Mouse (Mus musculus) MEL (cell line): ENCODE results near the gene Ankrd36.

Experiments used
- CTCF ChIP-seq, 3 experiments: IDR thresholded peaks in 2 of 3; conservative IDR thresholded peaks in 1 of 3; 2 replicates each; pipeline ENCODE4 v1.5.1; 2011 to 2012; ENCODE audit warnings: low read length in 3 of 3, low read depth in 2 of 3, mild to moderate bottlenecking in 2 of 3, improper control_type of control experiment in 1 of 3, inconsistent platforms in 1 of 3, mixed read lengths in 1 of 3, moderate library complexity in 1 of 3; ENCODE audit not compliant: control insufficient read depth in 1 of 3, insufficient read depth in 1 of 3, poor library complexity in 1 of 3, severe bottlenecking in 1 of 3
- ETS1 ChIP-seq: IDR thresholded peaks from 2 replicates; pipeline ENCODE4 v1.6.1; 2012; ENCODE audit warnings: low read depth, mild to moderate bottlenecking, inconsistent platforms, low read length, improper control_type of control experiment, moderate library complexity
- GABPA ChIP-seq: IDR thresholded peaks from 2 replicates; pipeline ENCODE4 v1.6.1; 2012; ENCODE audit warnings: low read depth, mild to moderate bottlenecking, inconsistent platforms, low read length, improper control_type of control experiment, moderate library complexity
- KAT2A ChIP-seq: conservative IDR thresholded peaks from 2 replicates; pipeline ENCODE4 v1.6.1; 2012; ENCODE audit warnings: low read depth, low read length, improper control_type of control experiment, inconsistent platforms
- MAFK ChIP-seq: IDR thresholded peaks from 2 replicates; pipeline ENCODE4 v1.6.1; 2011; ENCODE audit warnings: low read depth, mild to moderate bottlenecking, low read length, improper control_type of control experiment, borderline replicate concordance
- MXI1 ChIP-seq: IDR thresholded peaks from 2 replicates; pipeline ENCODE4 v1.6.1; 2011; ENCODE audit warnings: mild to moderate bottlenecking, low read depth, low read length, improper control_type of control experiment
- NELFE ChIP-seq: IDR thresholded peaks from 2 replicates; pipeline ENCODE4 v1.6.1; 2011; ENCODE audit warnings: low read depth, low read length, improper control_type of control experiment
- RAD21 ChIP-seq: IDR thresholded peaks from 2 replicates; pipeline ENCODE4 v1.6.1; 2011; ENCODE audit warnings: mild to moderate bottlenecking, low read depth, low read length, improper control_type of control experiment
- RCOR1 ChIP-seq: IDR thresholded peaks from 2 replicates; pipeline ENCODE4 v1.6.1; 2012; ENCODE audit warnings: low read depth, mild to moderate bottlenecking, inconsistent platforms, low read length, improper control_type of control experiment
- TAL1 ChIP-seq: IDR thresholded peaks from 2 replicates; pipeline ENCODE4 v1.6.1; 2012; ENCODE audit warnings: mild to moderate bottlenecking, inconsistent platforms, low read length, moderate library complexity, mixed read lengths
- TBP ChIP-seq: IDR thresholded peaks from 2 replicates; pipeline ENCODE4 v1.8.0; 2011; ENCODE audit warnings: low read depth, low read length, improper control_type of control experiment
- USF1 ChIP-seq: IDR thresholded peaks from 2 replicates; pipeline ENCODE4 v1.6.1; 2014; ENCODE audit warnings: low read depth, mild to moderate bottlenecking, inconsistent platforms, low read length, improper control_type of control experiment, moderate library complexity
- ZC3H11A ChIP-seq: IDR thresholded peaks from 2 replicates; pipeline ENCODE4 v1.6.1; 2012; ENCODE audit warnings: low read depth, mild to moderate bottlenecking, inconsistent platforms, low read length, improper control_type of control experiment

DNA sequence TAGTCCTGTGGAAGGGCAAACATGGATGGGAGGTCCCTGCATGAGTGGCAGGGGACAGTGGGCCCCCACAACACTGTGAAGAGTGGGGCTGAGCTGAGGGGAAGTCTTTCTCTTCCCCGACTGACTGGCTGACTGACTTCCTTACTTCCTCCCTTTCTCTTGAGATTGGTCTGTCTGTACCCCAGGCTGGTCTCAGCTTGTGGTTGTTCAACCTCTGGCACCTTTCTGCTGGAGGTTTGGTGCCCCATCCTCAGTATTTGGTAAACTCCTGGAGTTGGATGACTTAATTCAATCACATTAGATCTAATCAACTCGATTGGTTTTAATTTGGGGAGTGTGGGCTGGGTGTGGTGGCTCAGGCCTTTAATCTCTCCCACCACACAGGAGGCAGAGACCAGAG is 3.0 kb upstream of the Ankrd36 start:
- no peak for TF ChIP-seq KAT2A
- TF ChIP-seq USF1, result no peak
- no peak for TF ChIP-seq CTCF (IDR thresholded peaks at IDR 0.05 in 2 of 3, conservative IDR thresholded peaks at IDR 0.05 in 1 of 3; ENCODE audit: control insufficient read depth in 1 of 3, insufficient read depth in 1 of 3, low read depth in 2 of 3, low read length in 3 of 3, poor library complexity in 1 of 3, severe bottlenecking in 1 of 3)
- TF ChIP-seq NELFE, result no peak
- no peak for TF ChIP-seq RAD21
- TF ChIP-seq MXI1, result no peak
- TF ChIP-seq MAFK, result no peak
- no peak for TF ChIP-seq GABPA
- 0 out of 2 replicates have a peak, but pooled peaks have one; percentile 19 for TF ChIP-seq RCOR1
- TF ChIP-seq TBP, result no peak
- no peak for TF ChIP-seq ETS1
- no peak for TF ChIP-seq TAL1
- TF ChIP-seq ZC3H11A, result no peak; the same call in 1 of the 2 replicates
